Mouse (Mus musculus): ENCODE measurements at regions not wholly inside any gene's neighbourhood (a gene's known extent, or its start where the extent isn't known, plus 50 kb on each side); places are given as distances from the start of the nearest gene placed in this dataset.
"Not testable (repeated sequence)": the region's sequence is repeated elsewhere in the genome, so short reads cannot be mapped to it uniquely, and the experiment has no call there.

- DNase-seq (ENCODE audit: low spot score in 2 of 2), result no peak
These were observed 170.6 kb upstream of the Zfp637 start for GRCm38 (mm10) chr6:117670337-117670736.

DNA sequence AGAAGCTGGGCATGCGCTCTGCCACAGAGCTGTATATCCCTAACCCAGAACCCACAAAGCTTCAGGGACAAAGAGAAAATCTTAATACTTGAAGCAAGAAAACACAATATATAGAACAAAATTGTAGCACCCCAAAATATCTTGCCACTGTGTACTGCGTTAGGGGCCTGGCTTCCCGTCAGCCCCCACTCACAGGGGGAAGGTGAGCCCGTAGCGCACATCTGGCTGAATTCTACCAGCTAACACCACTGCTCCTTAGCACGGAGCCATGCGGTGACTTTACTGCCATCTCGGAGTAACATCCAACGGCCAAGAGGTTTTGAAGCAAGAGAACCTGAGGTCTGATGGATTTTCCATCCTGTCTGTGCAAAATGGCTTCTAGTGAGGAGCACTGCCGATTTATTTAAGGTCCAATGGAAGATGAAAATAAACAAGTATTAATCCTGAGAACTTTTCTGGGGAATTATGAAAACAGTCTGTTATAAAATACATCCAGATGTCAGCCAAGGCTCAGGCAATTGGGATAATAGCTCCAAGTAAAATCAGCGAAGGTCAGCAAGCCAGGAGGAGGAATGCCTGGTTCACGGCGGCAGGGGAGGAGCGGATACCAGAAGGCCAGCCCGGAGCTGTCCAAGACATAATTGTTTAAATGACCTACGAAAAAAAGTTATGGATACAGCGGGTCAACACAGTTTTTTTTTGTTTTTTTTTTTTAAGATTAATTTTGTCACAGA lies 170.0 kb upstream of the Zfp637 start:
- DNase-seq (ENCODE audit: low spot score in 2 of 2), result no peak

- DNase-seq (ENCODE audit: low spot score in 2 of 2), result peak in 1 of 2 experiments; percentile 25
These were observed 165.8 kb upstream of the Zfp637 start for GRCm38 (mm10) chr6:117675059-117675800.

- no peak for DNase-seq (ENCODE audit: low spot score in 2 of 2)
These were observed 164.7 kb upstream of the Zfp637 start for GRCm38 (mm10) chr6:117676064-117676821.

DNA sequence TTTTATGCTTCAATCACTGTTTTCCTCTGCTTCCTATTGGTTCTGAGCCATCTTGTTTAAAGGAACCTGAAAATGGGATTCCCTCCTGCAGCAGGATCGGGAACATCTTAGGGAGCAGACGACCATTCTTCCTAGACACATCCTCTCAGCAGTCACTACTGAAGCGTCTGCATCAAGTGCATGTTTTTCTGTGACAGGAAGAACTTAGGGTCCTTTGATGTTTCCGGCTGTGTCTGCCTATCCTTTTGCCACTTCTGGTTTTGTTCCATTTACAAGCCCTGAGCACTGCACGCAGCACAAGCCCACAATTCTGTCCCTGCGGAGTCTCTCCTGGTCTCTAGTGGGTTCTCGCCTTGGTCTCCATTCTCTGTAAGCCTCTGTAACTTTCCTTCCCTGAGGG lies 163.9 kb upstream of the Zfp637 start:
- no peak for DNase-seq (ENCODE audit: low spot score in 2 of 2)

- DNase-seq (ENCODE audit: low spot score in 2 of 2), result no peak
These were observed 163.2 kb upstream of the Zfp637 start for GRCm38 (mm10) chr6:117677821-117678220.

DNA sequence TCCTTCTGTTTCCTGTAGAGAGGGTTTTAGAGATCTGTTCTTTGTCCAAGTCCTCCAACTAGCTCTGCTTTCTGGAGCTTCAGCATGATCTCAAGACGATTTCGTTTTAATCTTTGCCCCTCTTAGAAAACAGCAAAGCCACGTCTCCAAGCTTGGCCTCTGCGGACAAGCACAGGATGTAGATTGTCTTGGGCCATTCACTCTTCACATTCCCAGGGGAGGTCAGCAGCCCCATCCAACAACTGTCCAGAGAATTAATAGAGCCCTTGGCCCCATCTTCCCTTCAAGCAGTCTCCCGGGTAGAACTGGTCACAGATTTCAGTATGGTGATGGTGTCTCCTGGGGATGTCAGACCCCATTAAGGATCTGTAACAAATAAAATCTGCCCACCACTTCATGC lies 162.7 kb upstream of the Zfp637 start:
- DNase-seq (ENCODE audit: low spot score in 2 of 2), result no peak

GRCm38 (mm10) chr6:117678877-117679276 lies 162.1 kb upstream of the Zfp637 start:
- DNase-seq (ENCODE audit: low spot score in 2 of 2), result no peak

GRCm38 (mm10) chr6:117686212-117686611 lies 154.8 kb upstream of the Zfp637 start:
- DNase-seq (ENCODE audit: low spot score in 2 of 2), result no peak

DNA sequence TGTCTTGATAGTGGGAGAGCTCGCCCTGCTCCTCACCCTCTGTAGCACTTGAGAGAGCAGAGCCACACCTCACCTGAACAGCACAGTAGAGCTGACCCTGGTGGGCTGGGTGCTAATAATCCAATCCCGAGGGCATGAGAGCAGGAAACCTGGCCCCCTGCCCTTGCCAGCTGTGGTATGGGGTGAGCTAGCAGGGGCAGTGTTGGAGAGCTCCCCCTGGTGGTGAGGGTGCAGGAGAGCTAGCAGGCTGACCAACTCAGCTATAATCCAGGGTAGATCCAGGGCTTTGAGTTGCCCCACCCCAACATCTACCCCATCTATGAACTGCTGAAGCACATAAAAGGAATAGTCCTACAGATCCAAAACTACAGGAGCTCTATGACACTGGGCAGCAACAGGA lies 153.9 kb upstream of the Zfp637 start:
- peak; percentile 44 to 46 for DNase-seq (ENCODE audit: low spot score in 2 of 2)

- no peak for DNase-seq (ENCODE audit: low spot score in 2 of 2)
These were observed 152.3 kb upstream of the Zfp637 start for GRCm38 (mm10) chr6:117688664-117689178.

DNA sequence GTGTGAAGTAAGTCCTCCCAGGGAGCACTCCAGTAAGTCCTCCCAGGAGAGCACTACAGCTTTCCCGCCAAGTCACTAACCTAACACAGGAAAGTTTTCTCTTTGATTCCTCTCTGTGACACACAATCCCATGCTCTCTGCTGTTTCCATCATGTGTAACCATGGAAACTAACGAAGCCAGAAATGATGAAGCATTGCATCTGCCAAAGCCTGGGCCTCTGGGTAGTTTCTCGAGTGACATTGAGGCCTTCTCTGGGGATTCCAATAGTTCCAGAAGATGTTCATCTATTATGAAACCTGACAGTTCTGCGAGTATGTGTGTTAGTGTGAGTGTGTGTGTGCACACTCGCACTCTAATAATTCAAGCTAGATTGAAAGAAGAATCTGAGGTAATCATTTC lies 140.7 kb upstream of the Zfp637 start:
- DNase-seq (ENCODE audit: low spot score in 2 of 2), result no peak

DNA sequence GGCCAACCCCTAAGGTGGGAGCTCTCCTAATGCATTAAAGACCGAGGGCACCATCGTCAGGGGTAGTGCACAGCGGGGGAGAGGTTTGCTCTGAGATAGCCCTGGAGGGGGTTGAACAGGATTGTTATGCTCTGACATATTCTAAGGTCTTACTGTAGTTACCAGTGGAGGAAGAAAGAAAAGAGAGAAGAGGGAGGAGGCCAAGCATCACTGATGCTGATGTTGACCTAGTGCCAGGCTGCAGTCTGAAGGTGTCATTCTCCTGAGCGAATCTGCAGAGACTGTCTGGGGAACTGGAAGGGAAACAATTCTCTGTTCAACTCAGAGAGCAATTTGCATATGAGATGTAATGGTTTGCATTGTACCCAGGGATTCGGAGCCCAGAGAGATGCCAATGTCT lies 139.4 kb upstream of the Zfp637 start:
- DNase-seq (ENCODE audit: low spot score in 2 of 2), result no peak

DNA sequence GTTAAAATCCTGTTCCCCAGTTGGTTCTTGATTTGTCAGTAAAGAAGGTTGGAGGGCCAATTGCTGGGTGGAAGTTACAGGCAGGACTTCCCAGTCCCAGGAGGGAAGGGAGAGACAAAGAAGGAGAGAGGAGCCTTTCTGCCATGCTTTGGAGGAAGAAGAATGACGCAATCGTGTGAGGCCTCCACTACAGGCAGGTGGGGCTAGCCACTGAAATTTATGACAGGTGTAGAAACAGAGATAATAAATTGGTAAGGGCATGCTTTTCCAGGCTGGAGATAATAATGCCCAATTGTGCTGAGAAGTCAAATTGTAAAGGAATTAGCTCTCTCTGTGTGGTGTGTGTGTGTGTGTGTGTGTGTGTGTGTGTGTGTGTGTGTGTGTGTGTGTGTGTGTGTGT lies 135.0 kb upstream of the Zfp637 start:
- DNase-seq (ENCODE audit: low spot score in 2 of 2), result no peak

DNA sequence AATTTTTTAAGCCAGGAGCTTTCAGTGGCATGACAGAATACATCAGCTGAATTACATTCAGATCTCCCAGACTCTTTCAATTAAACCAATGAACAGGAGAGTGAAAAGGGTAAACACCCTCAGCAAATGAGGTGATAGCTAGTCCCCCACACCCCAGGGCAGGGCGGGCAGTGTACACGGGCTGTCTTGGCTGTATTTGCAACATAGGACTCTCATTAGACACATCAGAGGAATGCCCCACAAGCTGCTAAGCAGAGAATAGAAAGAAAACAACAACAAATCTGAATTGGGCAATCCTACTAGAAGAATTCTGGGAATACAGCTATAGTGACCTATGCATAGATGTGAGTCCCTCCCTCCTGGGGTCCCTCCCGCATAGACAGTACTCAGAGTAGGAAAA lies 131.8 kb upstream of the Zfp637 start:
- no peak for DNase-seq (ENCODE audit: low spot score in 2 of 2)

GRCm38 (mm10) chr6:117715056-117715777 lies 125.8 kb upstream of the Zfp637 start:
- no peak for DNase-seq (ENCODE audit: low spot score in 2 of 2)

- not testable (repeated sequence) for DNase-seq (ENCODE audit: low spot score in 2 of 2)
These were observed 124.6 kb upstream of the Zfp637 start for GRCm38 (mm10) chr6:117716422-117716821.

GRCm38 (mm10) chr6:117752338-117752737 lies 88.6 kb upstream of the Zfp637 start:
- DNase-seq (ENCODE audit: low spot score in 2 of 2), result not testable (repeated sequence)

- DNase-seq (ENCODE audit: low spot score in 2 of 2), result not testable (repeated sequence)
These were observed 85.3 kb upstream of the Zfp637 start for GRCm38 (mm10) chr6:117755682-117756081.

DNA sequence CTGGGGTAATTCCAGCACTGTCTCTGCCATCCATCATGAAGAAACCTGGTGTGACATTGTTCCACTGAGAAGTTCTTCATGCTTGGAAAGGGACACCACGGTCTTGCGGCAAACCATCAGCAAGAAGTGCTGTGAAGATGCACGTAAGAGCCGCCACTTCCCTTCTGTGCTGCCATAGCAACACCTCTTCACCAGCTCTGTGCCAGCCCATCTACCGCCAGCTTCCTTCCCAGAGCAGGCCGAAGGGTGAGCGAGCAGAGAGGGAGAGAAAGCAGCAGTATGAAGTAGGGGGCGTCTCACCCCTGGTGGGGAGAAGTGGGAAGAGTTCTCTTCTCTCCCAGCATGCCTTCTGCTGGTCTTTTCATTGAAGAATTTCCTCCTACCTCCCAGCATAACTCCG lies 84.8 kb upstream of the Zfp637 start:
- no peak for DNase-seq (ENCODE audit: low spot score in 2 of 2)

GRCm38 (mm10) chr6:117758516-117758915 lies 82.5 kb upstream of the Zfp637 start:
- peak; percentile 40 to 44 for DNase-seq (ENCODE audit: low spot score in 2 of 2)
